Mouse (Mus musculus) layer of hippocampus, adult 6 months (tissue): Measurements from ENCODE around the gene Exosc7. TPM values are rescaled to one million over a fixed set of nuclear protein-coding genes. Genes with fewer than 3 reads are reported as not detected.

Experiments used
- long read RNA-seq, 2 experiments: library from polyadenylated mRNA; unstranded; transcript quantifications; one replicate each; pipeline ENCODE4 v2.0.0; 2019 to 2020
- polyA plus RNA-seq: library from polyadenylated mRNA; unstranded; fragments of <200 nt; fragmentation: Nextera tagmentation; gene quantifications from 2 replicates; pipeline ENCODE4 v1.2.3, GENCODE M21; 2021

The Exosc7 gene
- 72.1 and 73.4 TPM in 2 replicates for polyA plus RNA-seq
- long read RNA-seq, experiment 1, transcript Exosc7-201 (8 exons, 1,053 nt): major isoform, 68 of 76 reads
- long read RNA-seq, experiment 1, partial matches to known transcripts: 4 of 76 reads
- long read RNA-seq, experiment 1, other reads (novel, unspliced or antisense): 4 of 76 reads
- long read RNA-seq, experiment 2, transcript Exosc7-201 (8 exons, 1,053 nt): major isoform, 42 of 53 reads
- long read RNA-seq, experiment 2, partial matches to known transcripts: 1 of 53 reads
- long read RNA-seq, experiment 2, other reads (novel, unspliced or antisense): 6 of 53 reads

GRCm38 (mm10) chr9:123112805-123113521 lies at the start of gene Exosc7, which contains the start of gene Zdhhc3:
Gene Exosc7, plus strand, starts transcription at chr9:123113215.
Gene Zdhhc3, minus strand, starts transcription at chr9:123113205.

GRCm38 (mm10) chr9:123150241-123151020 lies 37.4 kb downstream of the Exosc7 start, which contains the start of gene Clec3b:
Gene Clec3b, plus strand, starts transcription at chr9:123150946.

Other genes starting within 250 kb of the Exosc7 start
- 12.5 and 17.8 TPM in 2 replicates for gene Zfp445, start 247.2 kb upstream of the Exosc7 start, polyA plus RNA-seq
- gene Zkscan7, start 227.5 kb upstream of the Exosc7 start, polyA plus RNA-seq: 0.10 and 0.24 TPM in 2 replicates
- 4.4 and 4.9 TPM in 2 replicates for gene Zfp105, start 190.1 kb upstream of the Exosc7 start, polyA plus RNA-seq
- gene 1110059G10Rik, start 162.2 kb upstream of the Exosc7 start, polyA plus RNA-seq: 17.5 and 18.8 TPM in 2 replicates
- gene Kif15, start 162.2 kb upstream of the Exosc7 start, polyA plus RNA-seq: 0.16 and 0.18 TPM in 2 replicates
- gene Tmem42, start 91.9 kb upstream of the Exosc7 start, polyA plus RNA-seq: 44.5 and 46.6 TPM in 2 replicates
- gene Tgm4, start 78.5 kb upstream of the Exosc7 start, polyA plus RNA-seq: 0.29 and 0.43 TPM in 2 replicates
- gene Zdhhc3, start within 50 bp of the Exosc7 start, polyA plus RNA-seq: 56.5 and 67.5 TPM in 2 replicates
- gene Clec3b, start 37.7 kb downstream of the Exosc7 start, polyA plus RNA-seq: not detected in 2 replicates
- 0.05 and 0.10 TPM in 2 replicates for gene Cdcp1, start 102.8 kb downstream of the Exosc7 start, polyA plus RNA-seq
- gene Tmem158, start 147.5 kb downstream of the Exosc7 start, polyA plus RNA-seq: 14.1 and 21.1 TPM in 2 replicates